Mouse (Mus musculus): ENCODE data around the gene Hoxd10.

Gene Hoxd10

GRCm38 (mm10) chr2:74730331-74730730 lies 38.6 kb downstream of the Hoxd10 start:
- no peak for DNase-seq (ENCODE audit: low read depth, low spot score)

DNA sequence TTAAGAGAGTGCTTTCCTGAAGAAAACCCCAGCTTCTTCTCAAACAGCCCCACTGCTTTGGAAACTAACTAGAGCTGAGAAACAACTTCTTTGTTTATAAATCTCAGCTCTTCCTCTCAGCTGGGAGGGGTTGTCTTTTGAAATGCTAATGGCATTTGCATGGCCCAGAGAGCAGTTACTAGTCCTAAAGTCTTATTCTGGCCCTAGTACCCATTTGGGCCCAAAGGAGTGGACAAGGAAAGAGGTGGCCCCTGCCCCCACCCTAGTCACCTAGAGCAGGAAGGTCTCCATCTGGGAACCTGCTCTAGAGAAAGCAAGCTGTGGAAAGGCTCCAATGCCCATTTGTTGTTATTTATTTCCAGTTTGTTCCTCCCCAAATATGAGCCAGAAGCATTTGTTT lies 39.3 kb downstream of the Hoxd10 start:
- DNase-seq (ENCODE audit: low read depth, low spot score), result no peak

- DNase-seq (ENCODE audit: low read depth, low spot score), result no peak
Observed at GRCm38 (mm10) chr2:74731799-74732512, 40.2 kb downstream of the Hoxd10 start.

DNA sequence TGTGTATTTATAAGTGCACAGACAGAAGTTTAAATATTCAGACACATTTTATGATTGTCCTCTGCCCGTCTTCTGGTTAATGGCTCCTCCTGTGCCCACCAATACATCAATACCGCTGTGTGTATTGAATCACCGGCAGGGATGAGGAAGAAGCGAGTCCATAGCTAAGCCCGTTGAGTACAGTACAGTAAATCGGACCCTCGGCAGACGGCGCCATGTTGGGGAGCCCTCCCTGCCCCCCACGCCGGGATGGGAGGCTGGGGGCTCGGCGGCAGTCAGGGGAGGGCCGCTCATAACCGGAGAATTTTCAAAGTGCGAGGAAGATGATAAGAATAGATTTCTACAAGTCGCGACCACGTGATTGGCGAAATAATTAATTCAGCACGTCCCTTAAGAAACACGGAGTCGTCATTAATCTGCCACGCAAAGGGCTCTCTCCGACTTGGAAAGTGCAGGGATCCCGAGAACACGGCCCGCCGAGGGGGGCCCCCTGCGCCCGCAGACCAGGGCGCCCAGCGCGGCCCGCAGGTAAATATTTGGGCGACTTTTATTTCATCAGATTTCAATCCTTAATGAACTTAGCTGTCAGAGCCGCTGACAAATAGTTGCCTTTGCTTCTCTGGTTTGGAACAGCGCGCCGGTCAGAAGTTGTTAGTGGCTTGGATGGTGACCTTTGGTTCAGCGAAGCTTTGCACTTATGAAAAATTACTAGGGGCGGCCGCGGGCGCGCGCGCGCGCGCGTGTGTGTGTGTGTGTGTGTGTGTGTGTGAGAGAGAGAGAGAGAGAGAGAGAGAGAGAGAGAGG lies 41.0 kb downstream of the Hoxd10 start:
- no peak for DNase-seq (ENCODE audit: low read depth, low spot score)

- DNase-seq (ENCODE audit: low read depth, low spot score), result no peak
Observed at GRCm38 (mm10) chr2:74733317-74733661, 41.6 kb downstream of the Hoxd10 start.

DNA sequence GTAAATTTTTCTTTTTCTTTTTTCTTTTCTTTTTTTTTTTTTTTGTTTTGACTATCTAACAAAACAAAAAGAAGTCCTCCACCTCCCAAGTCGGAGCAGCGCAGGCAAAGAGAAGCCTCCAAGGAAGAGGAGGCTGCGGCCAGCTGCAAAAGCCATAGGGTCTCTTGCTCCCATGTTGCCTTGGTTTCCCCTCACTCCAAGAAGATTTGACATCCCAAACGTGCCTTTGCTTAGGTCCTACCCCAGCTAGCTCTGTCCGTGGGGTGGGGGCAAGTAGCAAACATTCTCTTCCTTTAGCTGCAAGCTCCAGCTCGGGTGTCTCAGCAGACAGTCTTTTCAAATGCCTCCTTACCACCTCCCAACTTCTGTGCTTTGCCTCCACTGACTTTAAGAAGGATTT lies 42.0 kb downstream of the Hoxd10 start:
- DNase-seq (ENCODE audit: low read depth, low spot score), result no peak

GRCm38 (mm10) chr2:74734451-74734850 lies 42.7 kb downstream of the Hoxd10 start:
- DNase-seq (ENCODE audit: low read depth, low spot score), result no peak

GRCm38 (mm10) chr2:74734996-74735811 lies 43.5 kb downstream of the Hoxd10 start:
- no peak for DNase-seq (ENCODE audit: low read depth, low spot score)

DNA sequence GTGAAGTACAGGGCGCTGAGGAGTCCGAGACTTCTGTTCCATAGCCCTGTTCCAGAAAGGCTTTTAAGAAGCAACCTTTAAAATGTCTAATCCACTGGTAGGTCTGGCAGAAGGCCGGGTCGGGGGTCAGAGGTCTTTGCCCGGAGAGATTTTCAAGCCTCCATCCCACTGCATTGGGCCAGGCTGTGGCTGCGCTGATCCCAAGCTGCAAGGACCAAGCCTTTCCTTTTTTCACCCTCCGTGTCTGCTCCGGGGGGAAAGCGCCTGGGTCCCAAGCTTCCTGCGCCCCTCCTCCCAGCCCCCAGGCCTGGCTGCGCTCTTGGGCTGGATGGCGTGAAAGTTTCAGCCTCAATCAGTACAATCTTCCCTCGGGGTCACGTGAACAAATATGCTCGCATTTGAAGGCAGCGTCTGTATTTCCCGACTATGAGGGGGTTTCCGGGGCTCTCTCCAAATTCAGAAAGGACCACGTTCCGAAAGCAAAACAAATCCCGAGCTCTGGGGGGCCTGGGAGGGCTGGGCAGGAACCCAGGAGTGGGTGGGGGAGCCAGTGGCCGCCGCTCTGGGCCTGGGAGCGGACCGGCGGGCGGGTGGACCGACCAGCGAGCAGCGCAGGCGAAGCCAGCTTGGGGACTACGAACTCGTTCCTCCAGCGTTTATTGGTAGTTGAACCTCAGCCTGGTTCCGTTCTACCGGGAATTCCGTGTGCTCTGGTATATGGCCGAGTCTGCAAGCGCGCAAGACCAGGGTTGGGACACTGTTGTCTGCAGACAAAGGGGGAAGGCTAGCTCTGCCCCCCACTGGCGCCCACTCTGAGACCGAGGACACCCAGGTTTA lies 44.3 kb downstream of the Hoxd10 start:
- DNase-seq (ENCODE audit: low read depth, low spot score), result no peak

DNA sequence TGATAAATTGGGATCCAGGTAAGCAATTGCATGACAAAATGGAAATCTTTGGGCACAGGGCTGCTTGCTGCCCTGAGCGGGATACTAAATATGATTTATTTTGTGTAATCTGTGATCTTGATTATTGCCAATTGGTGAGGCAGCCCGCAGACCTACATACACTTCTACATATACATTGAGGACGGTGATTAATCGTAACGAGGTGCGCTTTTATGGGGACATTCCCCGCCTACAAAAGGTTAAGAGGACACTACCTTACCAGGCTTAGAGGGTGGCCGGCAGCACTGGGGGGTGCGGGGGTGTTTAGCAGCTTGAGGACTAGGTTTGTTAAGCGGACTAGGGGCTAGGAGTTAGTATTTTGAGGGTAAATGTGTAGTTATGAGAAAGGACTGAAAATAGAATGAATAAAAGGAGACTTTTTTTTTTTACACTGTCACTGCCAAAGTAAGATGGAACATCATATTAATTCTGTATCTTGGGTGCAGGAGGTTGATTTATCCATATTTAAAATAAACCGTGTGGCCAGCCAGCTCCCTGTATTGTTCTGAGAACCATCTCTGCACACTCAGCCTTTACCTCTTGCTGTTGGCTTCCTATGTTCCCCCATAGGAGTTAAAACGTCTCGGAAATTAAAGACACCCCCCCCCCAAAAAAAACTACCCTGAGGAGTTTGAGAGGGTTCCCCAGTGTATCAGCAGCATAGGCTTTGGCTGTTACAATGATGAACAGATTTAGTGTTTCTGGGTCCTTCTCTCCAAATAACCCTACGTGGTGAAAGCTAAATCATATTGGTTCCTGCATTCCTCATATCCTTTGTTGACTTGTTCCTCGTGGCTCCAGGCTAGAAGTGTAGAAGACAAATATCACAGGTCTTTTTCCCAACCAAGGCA lies 45.2 kb downstream of the Hoxd10 start:
- DNase-seq (ENCODE audit: low read depth, low spot score), result no peak

DNA sequence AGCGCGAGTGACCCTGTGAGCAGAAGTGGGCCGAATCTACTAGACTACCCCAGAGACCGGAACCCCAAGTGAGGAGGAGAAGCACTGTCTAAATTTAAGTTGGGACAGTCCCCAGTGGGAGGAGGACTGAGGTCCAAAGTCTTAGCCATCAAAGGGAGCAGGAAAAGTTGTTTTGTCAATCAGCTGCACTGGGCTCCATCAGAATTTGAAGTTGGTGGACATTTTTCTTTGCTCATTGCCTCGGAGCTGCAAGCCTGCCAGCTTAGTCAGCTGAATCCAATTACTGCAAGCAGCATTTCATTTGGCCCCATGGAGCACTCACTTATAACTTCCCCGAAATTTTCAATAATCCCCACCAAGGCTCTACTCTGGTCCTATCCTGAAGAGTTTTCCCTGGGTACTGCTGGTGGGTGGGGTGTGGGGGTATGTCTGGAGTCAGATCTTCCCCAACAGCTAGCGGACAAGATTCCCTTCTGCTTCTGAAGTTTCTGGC lies 45.9 kb downstream of the Hoxd10 start:
- no peak for DNase-seq (ENCODE audit: low read depth, low spot score)

- DNase-seq (ENCODE audit: low read depth, low spot score), result no peak
Observed at GRCm38 (mm10) chr2:74738623-74739475, 47.1 kb downstream of the Hoxd10 start.

- DNase-seq (ENCODE audit: low read depth, low spot score), result no peak
Observed at GRCm38 (mm10) chr2:74739476-74739800, 47.7 kb downstream of the Hoxd10 start.

DNA sequence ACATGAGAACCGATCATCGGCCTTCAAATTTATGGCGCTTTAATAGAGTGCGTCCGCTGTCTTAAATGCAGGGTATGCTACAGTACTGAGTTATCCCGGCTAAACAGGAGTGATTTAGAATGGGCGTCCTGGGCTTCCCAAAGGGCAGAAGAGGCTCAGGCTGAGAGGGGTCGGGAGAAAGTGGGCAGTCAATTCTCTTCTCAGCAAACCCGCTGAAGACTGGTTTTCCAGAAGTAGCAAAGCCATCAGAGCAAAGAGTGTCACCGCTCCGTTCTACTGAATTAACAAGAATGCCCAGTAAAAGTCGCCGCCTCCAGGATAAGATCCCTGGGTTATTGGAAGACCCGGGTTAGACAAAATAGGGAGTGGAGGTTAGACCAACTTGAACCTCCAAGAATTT lies 48.1 kb downstream of the Hoxd10 start:
- DNase-seq (ENCODE audit: low read depth, low spot score), result no peak

DNA sequence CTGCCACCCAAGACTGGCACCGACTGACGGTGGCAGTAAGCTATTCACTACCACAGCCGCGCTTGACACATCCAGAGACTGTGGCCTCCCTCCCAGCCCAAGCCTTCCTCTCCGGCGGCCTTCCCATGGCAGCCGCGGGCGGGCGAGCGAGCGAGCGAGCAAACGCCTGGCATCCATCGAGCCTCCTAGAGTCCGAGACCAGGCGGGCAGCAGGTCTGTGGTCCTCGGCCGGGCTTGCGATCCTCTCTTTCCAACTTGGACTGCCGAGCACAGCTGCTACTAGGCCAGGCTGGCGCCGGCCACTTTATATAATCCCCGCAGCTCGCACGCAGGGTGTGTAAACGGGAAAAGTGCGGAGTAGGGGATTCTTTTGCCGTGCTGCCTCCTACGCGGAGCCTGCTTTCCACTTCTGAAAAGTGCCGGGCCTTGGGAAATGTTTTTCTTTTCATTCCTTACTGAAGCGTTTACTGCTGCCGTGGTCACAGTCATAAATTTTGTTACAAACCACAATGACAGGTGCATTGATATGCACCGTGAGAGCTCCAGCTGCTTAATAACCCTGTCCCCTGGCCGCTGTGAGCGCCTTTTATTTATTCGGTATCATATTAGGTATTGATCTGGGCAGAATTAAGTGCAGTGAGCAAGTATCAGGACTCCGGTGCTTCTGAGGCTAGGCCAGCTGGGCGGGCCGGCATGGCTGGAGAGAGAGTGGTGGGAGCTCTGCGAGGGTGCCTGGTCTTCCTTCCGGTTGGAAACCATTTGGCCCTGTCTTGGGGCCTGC lies 48.8 kb downstream of the Hoxd10 start:
- DNase-seq (ENCODE audit: low read depth, low spot score), result no peak

- DNase-seq (ENCODE audit: low read depth, low spot score), result no peak
Observed at GRCm38 (mm10) chr2:74741252-74741978, 49.7 kb downstream of the Hoxd10 start.

DNA sequence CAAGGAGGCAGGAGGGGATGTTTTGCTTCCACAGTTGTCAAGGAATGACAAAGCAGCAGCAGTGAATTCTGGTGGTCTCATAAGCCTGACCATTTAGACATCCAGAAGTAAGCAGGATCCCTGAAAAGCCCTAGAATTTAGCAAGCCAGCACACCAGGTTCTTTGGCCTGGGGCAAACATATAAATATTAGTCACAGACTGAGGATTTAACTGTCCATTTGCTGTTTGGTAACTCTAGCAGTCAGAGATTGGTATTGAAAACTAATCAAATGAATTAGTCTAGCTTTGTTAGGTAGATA lies 50.2 kb downstream of the Hoxd10 start:
- DNase-seq (ENCODE audit: low read depth, low spot score), result no peak

All from retina, postnatal 7 days (tissue).